Mouse (Mus musculus): ENCODE data around the gene Olfr1297.

The Olfr1297 gene

GRCm38 (mm10) chr2:111626397-111626796 is at the start of gene Olfr1297:
Gene Olfr1297, minus strand, starts transcription at chr2:111626497.
- DNase-seq (ENCODE audit: low read depth, low spot score) = no peak

DNA sequence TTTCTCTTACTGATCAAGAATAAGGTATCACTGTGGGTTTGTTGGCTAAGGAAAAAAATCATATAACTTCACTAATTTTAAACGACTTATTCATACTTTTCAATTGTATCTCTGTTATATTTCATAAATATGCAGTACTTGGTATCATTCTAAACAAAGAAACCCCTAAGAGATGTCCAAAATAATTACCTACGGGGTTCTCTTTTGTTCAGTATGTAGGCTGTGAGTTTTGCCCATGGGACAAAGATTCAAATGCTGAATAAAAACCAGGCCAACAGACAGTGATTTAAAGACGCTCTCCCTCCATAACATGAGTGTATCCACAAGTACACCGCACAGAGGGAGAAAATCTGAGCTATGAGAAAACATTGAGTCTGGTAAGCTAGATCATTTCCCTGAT is 34.8 kb upstream of the Olfr1297 start, which contains the start of gene Olfr1299:
TSS of gene Olfr1299 (plus strand) at position 301 of the 400 bp plus-strand sequence.
- no peak for DNase-seq (ENCODE audit: low read depth, low spot score)

DNA sequence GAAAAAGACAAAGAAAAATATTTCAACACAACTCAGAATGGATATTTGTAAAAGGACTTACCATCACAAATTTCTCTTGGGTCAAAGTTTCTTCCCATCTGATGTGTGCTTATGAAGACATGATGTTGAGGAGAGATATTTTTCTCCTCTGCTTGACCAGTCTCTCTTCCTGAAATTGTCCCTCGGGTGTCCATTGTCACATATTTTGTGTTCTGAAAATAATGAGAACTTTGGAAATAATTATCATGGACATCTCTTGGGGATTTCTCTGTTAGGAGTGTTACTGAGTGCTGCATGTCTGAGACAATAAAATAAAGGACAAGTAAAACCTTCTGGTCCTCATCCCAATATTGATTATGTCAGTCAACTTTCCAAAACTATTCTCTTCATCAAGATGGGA is 22.8 kb upstream of the Olfr1297 start, which contains the start of gene Olfr1298:
TSS of gene Olfr1298 (minus strand) at position 101 of the 400 bp plus-strand sequence.
- no peak for DNase-seq (ENCODE audit: low read depth, low spot score)

DNA sequence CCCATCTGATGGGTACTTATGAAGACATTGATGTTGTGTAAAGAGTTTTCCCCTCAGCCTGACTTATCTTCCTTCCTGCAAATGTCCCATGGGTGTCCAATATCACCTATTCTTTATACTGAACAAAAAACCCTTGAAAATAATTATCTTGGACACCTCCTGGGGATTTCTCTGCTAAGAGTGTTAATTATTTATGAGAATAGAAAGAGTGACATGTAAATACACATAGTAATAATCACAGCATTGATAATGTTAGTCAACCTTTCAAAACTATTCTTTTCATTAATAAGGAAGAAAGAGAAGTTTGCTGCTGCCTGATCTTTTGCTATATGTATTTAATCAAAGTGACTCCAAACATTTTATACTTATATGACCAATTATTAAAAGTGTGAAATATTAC is 56.7 kb downstream of the Olfr1297 start, which contains the start of gene Olfr1295:
TSS of gene Olfr1295 (minus strand) at position 101 of the 400 bp plus-strand sequence.
- no peak for DNase-seq (ENCODE audit: low read depth, low spot score)

All from mesoderm, embryonic 11.5 days (tissue).